Mouse (Mus musculus): ENCODE measurements around the gene Plin3.

Gene Plin3

GRCm38 (mm10) chr17:56305156-56305555, 12.5 kb upstream of the Plin3 start:
- no peak for TF ChIP-seq GATA4 (IDR thresholded peaks at IDR 0.05; ENCODE audit: insufficient replicate concordance, low read length)

GRCm38 (mm10) chr17:56304718-56305117, 12.0 kb upstream of the Plin3 start:
- TF ChIP-seq GATA4 (IDR thresholded peaks at IDR 0.05; ENCODE audit: insufficient replicate concordance, low read length): no peak

DNA sequence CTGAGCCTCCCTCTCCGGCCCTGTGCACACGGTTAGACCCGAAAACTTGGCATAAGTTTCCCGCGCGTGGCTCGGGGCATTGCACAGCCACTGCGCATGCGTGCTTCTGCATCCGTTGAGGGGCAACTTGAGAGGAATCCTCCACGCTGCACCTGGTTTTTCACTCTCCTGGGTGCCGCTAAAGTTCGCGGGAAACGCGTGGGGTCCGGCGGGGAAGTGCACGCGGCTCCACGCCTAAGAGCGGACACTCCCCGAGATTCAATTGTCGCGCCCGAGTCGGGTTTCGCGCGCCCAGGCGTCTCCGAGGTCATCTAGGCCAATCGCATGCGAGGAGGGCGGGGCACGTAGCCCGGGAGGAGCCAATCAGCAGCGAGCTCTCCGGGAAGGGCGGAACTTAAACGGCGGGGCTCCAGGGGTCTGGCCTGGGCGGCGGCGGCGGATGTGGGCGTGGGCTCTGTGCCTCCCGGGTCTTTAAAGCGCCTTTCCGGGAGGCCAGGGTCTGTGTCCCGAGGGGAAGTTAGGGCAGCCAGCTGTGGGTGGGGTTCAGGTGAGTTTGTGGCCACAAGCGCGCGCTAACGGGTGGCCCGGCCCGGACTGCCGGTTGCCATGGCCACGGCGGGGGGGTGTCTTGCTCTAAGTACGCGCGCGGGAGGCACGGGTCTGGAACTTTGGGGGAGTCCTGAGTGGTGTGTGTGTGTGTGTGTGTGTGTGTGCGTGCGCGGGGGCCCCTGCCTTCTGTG, 11.3 kb upstream of the Plin3 start:
- TF ChIP-seq GATA4 (IDR thresholded peaks at IDR 0.05; ENCODE audit: insufficient replicate concordance, low read length): no peak

DNA sequence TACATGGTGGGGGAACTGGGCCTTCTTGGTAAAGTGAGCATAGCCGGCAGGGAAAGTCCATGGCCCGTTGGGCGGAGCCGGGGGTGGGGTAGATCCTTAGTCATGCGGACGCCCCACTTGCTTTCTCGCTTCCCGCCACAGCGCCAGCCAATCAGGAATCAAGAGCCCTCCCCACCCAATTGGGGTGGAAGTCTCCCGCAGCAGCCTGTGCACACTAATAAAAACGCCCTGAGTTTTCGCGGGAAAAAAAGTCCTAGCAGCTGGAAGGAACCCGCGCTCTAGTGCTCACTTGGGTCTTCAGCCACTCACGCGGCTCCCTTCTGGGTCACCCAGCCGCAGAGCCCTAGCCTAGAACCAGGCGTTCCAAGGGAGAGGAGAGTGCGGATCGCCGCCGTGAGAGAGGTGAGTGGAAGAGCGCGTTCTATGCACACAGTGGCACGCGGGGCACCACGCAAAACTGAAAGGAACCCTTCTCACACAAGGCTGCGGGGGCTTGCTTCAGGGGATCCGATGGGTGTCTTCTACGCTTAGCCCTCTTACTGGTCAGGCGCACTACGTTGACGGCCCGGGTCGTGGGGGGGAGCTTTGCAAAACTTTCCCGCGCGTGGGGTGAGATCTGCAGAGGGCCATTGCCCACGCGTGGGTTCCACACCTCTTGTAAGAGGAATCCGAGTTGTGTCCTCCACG, 10.6 kb upstream of the Plin3 start, which contains the start of gene Uhrf1:
Gene Uhrf1 (plus strand): TSS at position 162 of the 687 bp plus-strand sequence.
- no peak for TF ChIP-seq GATA4 (IDR thresholded peaks at IDR 0.05; ENCODE audit: insufficient replicate concordance, low read length)

DNA sequence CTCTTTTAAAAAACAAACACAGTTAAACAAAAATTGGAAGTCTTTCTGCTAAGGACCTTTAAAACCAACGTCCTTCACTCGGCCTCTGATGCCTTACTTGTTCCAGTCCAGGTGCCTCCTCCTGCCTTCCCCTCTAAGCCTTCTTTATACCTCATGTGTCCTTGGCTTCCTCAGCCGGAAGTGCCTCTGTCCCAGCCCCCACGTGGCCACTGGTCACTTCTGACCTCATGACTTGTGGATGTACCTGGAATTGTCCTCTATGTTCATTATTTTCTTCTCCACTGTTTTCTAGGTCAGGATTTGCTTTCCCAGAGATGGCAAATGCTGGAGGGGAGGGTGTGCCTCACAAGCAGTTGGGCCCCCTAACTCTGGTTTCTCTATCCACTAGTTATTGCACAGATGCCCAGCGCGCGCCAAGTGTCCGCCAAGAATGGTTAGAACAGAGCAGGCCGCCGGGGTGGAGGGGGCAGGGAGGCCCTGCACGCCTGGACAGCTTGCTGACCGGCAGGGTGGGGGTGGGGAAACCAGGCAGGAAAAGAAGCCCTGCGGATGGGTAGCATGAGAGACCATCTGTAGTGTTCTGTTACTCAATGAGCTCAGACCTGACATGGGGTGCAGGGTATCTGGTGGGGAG, 9.8 kb upstream of the Plin3 start:
- TF ChIP-seq GATA4 (IDR thresholded peaks at IDR 0.05; ENCODE audit: insufficient replicate concordance, low read length): no peak

- TF ChIP-seq GATA4 (IDR thresholded peaks at IDR 0.05; ENCODE audit: insufficient replicate concordance, low read length): no peak
Observed at GRCm38 (mm10) chr17:56300186-56300585, 7.5 kb upstream of the Plin3 start, which contains the start of gene Arrdc5. TSS of gene Arrdc5 (minus strand) at chr17:56300286.

- no peak for TF ChIP-seq GATA4 (IDR thresholded peaks at IDR 0.05; ENCODE audit: insufficient replicate concordance, low read length)
Observed at GRCm38 (mm10) chr17:56298238-56298637, 5.6 kb upstream of the Plin3 start.

DNA sequence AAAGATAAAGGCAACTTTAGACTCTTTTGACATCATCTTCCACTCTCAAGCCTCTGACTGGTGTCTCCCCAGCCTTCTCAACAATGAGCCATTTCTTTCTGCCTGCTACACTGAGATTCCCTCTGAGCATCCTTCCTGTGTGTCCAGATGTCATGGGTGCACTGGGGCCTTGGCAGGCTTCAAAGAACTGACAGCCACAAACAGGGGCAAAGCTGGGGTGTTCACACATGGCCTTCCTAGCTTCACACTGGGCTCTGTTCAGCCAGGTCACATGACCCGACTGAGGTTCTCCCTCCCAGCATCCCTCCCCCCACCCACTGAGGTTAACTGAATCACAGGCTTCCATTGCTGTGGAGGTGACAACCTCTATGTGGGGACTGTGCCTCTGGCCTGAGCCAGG, 3.5 kb upstream of the Plin3 start:
- TF ChIP-seq GATA4 (IDR thresholded peaks at IDR 0.05; ENCODE audit: insufficient replicate concordance, low read length): no peak

DNA sequence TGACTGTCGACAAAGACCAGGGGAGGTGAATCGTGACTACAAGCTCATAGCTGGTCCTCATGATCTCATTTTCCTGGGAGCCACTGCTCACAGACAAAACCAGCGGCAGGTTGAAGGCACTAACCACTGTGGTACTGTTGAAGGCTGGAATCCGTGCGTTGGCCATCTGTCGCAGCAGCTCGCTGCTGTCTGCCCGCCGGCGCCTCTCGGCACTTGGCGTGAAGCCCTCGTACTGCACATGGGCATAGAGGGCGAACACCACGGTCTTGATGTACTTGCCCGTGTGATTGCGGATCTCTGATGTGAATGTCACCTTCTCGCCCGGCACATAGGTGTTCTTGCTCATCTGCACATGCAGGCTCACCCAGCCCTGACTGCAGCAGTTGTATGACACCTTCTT, 1.6 kb upstream of the Plin3 start:
- no peak for TF ChIP-seq GATA4 (IDR thresholded peaks at IDR 0.05; ENCODE audit: insufficient replicate concordance, low read length)

DNA sequence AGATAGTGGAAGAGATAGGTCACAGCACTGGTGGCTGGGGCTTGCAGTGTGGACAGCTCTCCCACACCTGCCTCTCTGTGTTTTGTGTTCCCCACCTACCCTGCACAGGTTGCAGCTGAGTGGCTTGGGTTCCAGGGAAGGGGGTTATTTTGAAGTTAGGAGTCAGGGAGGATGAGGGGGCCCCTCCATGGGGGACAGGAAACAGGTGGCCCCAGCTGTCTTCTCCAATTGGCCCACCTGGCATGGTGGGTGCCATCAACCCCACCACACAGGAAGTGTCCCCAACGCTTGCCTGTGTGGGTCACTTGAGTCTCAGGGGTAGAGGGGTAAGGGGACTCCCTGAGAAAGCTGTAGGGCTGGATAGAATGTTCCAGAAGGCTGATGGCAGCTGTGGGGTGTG, 618 bp upstream of the Plin3 start:
- TF ChIP-seq GATA4 (IDR thresholded peaks at IDR 0.05; ENCODE audit: insufficient replicate concordance, low read length): no peak

GRCm38 (mm10) chr17:56291826-56292475, 722 bp downstream of the Plin3 start:
- TF ChIP-seq GATA4 (IDR thresholded peaks at IDR 0.05; ENCODE audit: insufficient replicate concordance, low read length): no peak

DNA sequence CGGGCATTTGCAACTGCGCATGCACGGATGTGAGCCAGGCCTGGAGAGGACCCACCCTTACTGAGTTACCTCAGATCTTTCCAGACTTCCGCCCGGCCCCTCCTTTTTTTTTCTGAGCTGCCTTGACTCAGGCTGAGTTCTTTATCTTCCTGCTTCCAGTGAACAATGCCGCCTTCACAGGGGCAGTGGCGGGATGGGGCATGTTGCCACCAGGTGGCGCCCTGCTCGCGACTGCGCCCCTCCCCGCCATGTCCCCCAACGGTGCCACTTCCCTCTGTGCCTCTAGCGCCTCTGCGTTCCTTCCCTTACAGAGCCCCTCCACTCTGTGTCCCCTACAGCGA, 1.5 kb downstream of the Plin3 start:
- peak; percentile 73; the same call in 1 of the 2 replicates for TF ChIP-seq GATA4 (IDR thresholded peaks at IDR 0.05; ENCODE audit: insufficient replicate concordance, low read length)

GRCm38 (mm10) chr17:56290388-56291170, 2.1 kb downstream of the Plin3 start:
- no peak for TF ChIP-seq GATA4 (IDR thresholded peaks at IDR 0.05; ENCODE audit: insufficient replicate concordance, low read length)

GRCm38 (mm10) chr17:56289371-56290331, 3.0 kb downstream of the Plin3 start:
- peak; percentile 46; the same call in 1 of the 2 replicates for TF ChIP-seq GATA4 (IDR thresholded peaks at IDR 0.05; ENCODE audit: insufficient replicate concordance, low read length)
